Mouse (Mus musculus) left cerebral cortex, postnatal 4 days (tissue): ENCODE data around the gene Lmod1. TPM values are rescaled to one million over a fixed set of nuclear protein-coding genes. Genes with fewer than 3 reads are reported as not detected.
"Not testable (repeated sequence)": the region's sequence is repeated elsewhere in the genome, so short reads cannot be mapped to it uniquely, and the experiment has no call there.

Source experiments
- DNase-seq: peaks from one replicate; pipeline ENCODE4 v3.0.0-alpha.2; 2022
- intact Hi-C: fragments of 180-260 bp; cut with DNase I; formaldehyde crosslinking; loops from one replicate; pipeline ENCODE4 v1.15.1; 2025
- total RNA-seq, 2 experiments: library from RNA; stranded (reverse); gene quantifications; 2 replicates each; pipeline ENCODE4 v1.2.3; 2021

Lmod1 gene
- total RNA-seq, 2 experiments from 2014 or later = 0.30 to 0.46 TPM

- no peak for DNase-seq
- intact Hi-C loops = no loop called here
Observed at GRCm38 (mm10) chr1:135361491-135361890, 36.9 kb downstream of the Lmod1 start.

DNA sequence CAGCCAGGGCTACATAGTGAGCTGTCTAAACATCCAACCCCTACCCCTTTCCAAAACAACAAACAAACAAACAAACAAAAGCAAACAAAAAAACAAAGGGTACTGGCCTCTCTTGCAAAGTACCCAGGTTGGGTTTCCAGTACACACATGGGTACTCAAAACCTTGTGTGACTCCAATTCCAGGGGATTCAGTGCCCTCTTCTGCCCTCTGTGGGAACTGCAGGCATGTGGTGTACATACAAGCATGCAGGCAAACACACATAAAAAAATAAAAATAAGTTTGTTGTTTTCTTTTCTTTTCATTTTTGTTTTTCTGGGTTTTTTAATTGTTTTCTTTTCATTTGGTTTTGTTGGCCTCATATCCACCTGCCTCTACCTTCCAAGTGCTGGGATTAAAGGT lies 37.5 kb downstream of the Lmod1 start:
- no peak for DNase-seq
- intact Hi-C loops = no loop called here

DNA sequence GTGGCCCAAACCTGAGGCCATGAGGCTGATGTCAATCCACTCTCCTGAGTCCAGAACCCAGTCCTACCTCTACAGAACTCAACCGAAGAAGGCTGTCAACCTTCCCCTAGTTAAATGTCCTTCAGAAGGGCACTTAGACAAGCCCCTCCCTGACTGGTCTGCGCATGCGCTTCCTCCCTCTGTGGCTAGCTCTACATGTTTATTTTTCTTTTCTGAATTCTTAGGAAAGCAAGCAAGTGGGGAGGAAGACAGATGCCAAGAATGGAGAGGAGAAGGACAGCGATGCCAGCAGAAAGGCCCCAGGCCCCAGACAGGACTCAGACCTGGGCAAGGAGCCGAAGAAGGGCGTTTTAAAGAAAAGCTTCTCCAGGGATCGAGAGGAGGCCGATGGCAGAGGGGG lies 38.8 kb downstream of the Lmod1 start:
- DNase-seq = no peak
- intact Hi-C loops = no loop called here

DNA sequence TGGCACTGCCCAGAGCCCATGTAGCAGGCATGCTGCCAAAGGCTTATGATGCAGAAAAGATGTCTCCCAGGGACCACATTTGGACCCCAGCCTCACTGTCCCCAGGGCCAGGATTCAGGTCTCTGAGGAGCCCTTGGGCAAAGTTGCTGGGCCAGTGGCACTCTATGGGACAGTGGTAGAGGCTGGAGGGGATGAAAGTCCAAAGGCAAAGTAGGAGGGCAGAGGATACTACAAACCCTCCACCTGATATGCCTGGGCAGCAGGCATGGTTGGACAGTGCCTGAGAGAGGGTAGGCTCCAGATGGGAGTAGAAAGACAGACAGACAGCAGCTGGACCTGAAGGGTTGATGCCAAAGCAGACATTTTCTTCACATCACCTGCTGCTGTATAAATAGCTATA lies 41.8 kb downstream of the Lmod1 start:
- intact Hi-C loops = loop anchor here (5.0 kb wide), 1 partner anchor 194 kb away; no protein-coding TSS in a partner anchor
- no peak for DNase-seq

- intact Hi-C loops = loop anchor here (5.0 kb wide), 1 partner anchor 195 kb away; no protein-coding TSS in a partner anchor
- DNase-seq = no peak
Observed at GRCm38 (mm10) chr1:135367005-135367404, 42.4 kb downstream of the Lmod1 start.

DNA sequence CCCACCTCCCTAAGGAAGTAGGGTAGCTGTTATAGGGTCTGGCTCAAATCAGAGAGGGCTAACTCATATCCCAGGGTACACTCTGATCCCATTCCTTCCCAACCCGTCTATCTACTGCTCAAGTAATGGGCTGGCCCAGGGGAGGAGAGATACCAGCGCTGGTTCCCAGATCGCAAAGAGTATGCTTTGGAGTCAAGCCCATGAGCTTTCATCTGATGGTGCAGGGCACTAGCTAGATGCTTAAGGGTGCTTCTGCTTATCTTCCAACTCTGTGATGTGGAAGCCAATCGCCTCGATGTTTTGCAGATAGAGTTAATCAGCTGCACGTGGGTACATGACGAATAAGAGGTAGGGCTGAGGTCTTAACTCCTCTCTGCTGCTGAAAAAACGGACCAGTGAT lies 43.0 kb downstream of the Lmod1 start:
- intact Hi-C loops = loop anchor here (5.0 kb wide), 1 partner anchor 195 kb away; no protein-coding TSS in a partner anchor
- DNase-seq = no peak

DNA sequence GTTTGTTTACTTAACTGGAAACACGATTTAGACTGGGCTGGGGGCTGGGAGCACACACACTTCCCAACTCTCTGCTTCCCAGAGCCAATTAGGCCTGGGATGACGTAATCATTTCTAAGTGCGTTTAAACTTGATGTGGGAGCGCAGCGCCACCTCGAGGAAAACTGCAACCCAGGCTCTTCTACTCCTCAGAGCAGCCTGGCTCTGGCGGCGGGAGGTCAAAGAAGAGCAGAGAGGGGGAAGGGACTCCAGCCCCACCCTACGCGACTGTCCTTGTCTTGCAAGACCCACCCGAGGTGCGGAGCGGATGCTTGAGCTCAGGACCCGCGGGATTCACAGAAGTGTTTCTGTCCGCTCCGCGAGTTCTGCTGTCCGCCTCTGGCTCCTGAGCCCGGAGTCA lies 43.6 kb downstream of the Lmod1 start:
- intact Hi-C loops = loop anchor here (5.0 kb wide), 1 partner anchor 196 kb away; no protein-coding TSS in a partner anchor
- DNase-seq = peak; percentile 91

DNA sequence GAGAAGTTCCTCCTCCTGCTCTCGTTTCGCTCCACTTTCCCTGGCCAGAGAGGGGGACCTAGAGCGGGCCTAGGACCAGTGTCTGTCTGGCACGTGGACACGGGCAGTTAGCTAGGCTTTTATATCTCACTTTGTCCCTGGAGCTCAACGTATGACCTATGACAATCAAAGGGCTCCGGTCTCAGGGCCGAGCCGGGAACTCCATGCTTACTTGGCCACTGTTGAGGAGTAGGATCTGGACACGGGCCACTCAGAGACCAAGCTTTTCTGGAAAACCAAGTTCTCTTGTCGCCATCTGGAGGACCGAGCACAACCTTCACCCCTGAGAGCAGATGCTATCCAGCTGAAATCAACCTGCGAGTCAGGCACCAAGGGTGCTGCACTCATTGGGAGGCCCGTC lies 44.4 kb downstream of the Lmod1 start:
- peak; percentile 65 for DNase-seq
- intact Hi-C loops = loop anchor here (5.0 kb wide), 1 partner anchor 197 kb away; no protein-coding TSS in a partner anchor

DNA sequence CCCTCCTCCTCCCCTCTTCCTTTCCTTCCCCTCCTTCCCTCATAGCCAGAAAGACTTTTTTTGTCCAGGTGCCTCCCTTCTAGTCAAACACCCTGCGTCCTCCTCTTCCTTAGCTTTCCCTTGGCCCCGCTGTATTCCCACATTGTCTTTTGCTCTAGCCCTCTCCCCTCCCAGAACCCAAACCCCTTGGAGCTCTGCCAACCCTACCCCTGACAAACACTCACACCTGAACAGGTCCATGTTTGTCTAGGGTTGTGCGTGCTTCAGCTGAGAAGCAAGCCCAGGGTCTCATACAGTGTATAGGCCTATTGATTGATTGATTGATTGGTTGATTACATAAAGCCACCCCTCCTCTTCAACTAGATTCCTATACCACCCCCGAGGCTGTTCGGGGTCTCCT lies 44.8 kb downstream of the Lmod1 start:
- no peak for DNase-seq
- intact Hi-C loops = loop anchor here (5.0 kb wide), 1 partner anchor 197 kb away; no protein-coding TSS in a partner anchor

GRCm38 (mm10) chr1:135373171-135373677 lies 48.6 kb downstream of the Lmod1 start:
- intact Hi-C loops = no loop called here
- DNase-seq = no peak

DNA sequence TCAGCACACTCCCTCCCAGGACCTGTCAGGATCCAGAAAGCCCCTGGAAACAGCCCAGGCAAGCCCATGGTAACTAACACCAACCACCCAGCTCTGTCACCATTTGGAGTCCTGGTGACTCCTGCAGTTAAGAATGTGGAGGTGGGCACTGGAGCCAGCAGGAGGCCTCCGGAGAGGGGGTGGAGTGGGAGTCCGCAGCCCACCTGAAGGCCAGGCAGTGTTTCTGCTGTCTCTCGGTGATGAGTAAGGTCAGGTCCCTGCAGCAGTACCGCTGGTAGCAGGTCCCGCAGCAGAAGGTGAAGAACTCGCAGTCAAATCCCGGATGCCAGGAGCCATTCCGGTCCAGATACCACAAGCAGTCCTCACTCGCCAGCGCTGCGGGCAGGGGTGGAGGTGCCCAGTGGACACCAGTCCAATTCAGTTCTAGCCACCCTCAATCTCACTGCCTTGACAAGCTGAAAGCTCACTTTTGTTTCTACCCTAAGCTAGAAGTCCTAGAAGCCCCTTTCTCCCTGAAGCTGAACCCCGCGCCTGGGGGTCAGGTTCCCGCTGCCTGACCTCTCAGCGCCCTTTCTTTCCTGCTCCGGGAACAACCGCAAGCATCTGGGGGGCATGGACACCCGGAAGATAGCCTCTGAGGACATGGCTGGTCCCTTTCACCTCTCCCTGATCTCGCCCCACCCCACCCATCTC lies 49.7 kb downstream of the Lmod1 start:
- intact Hi-C loops = no loop called here
- peak; percentile 48 for DNase-seq

- peak; percentile 89 for DNase-seq
- intact Hi-C loops = no loop called here
Observed at GRCm38 (mm10) chr1:135374868-135375581, 50.4 kb downstream of the Lmod1 start, which contains the start of gene Shisa4. Gene Shisa4 (minus strand): TSS chr1:135375237.

GRCm38 (mm10) chr1:135378576-135378975 lies 54.0 kb downstream of the Lmod1 start:
- no peak for DNase-seq
- intact Hi-C loops = no loop called here

- no peak for DNase-seq
- intact Hi-C loops = no loop called here
Observed at GRCm38 (mm10) chr1:135379048-135379447, 54.4 kb downstream of the Lmod1 start.

DNA sequence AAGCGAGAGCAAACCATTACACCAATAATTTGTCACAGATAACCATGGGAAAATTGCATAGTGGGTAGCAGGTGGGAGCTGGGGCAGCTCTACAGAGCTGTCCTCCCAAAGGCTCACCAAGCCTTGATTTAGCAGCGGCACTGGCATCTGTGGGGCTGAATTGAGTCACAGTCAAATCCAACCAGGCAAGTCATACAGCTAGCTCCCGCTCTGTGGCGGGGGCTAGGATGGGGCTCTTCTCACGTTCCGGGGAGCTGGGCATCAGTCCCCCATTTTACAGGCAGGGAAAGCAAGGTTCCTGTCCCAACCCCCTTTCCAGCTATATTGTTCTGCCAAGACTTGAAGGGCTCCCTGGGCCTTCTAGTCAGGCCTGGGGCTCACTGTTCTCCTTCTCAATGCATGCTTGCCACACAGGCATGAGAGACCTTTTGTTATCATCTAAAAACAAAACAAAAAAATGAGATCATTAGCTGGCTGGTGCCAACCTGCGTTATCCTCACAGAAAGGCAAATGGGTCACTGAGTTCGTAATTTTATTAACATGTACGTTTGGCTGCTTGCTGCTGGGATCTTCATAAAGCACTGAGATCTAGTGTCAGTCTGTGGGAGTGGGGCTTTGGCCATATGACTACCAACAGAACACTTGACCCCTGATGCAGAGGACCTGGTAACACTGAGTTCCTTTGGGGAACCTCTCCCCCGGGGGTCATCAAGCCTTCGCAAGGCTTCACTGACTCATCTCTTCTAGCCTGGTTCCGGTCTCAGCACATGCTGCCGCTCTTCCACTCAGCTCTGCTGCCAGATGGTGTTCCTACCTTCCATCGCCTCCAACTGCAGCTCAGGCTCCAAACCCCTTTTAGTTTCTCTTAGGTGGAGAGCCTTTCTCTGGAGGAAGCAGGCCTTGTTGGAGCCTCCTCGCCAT lies 55.7 kb downstream of the Lmod1 start:
- intact Hi-C loops = no loop called here
- no peak for DNase-seq

DNA sequence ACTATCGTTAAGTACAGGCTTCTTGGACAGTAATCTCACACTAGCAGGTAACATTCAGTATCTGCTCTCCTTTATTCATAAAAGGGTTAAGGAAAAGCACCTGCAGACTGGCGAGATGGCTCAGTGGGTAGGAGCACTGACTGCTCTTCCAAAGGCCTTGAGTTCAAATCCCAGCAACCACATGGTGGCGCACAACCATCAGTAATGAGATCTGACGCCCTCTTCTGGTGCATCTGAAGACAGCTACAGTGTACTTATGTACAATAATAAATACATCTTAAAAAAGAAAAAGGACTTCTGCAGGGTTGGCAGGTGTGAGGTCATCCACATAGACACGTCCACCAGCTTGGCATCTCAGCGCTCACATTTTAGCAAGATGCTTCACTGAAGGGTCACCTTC lies 57.0 kb downstream of the Lmod1 start:
- intact Hi-C loops, DNase-seq: not testable (repeated sequence)

DNA sequence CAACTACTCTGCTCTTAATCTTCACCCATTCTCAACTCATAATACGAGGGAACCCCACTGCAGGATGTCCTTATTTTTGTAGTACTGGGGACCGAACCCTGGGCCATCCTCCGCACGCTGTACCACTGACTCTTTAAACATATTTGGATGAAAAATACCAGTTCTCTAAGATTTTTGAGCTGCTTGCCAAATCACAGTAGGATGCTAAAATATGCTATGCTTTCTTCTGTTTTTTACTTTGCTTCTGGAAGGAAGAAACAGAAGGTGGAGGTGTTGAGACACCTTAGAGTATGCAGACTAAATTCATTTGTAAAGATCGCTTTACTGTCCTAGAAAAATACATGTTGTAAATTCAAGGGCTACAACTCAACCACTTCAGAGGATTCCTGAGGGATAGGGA lies 59.6 kb downstream of the Lmod1 start:
- no peak for DNase-seq
- intact Hi-C loops = no loop called here

- no peak for DNase-seq
- intact Hi-C loops = no loop called here
Observed at GRCm38 (mm10) chr1:135385161-135385560, 60.6 kb downstream of the Lmod1 start.

- no peak for DNase-seq
- intact Hi-C loops = no loop called here
Observed at GRCm38 (mm10) chr1:135399466-135399865, 74.9 kb downstream of the Lmod1 start.

- DNase-seq = no peak
- intact Hi-C loops = no loop called here
Observed at GRCm38 (mm10) chr1:135401452-135402110, 77.0 kb downstream of the Lmod1 start.
